Mouse (Mus musculus): ENCODE measurements around the gene Cacnb4.

Cacnb4 gene

GRCm38 (mm10) chr2:52567421-52567820 lies 109.2 kb downstream of the Cacnb4 start:
- no peak for DNase-seq (ENCODE audit: low spot score)

- DNase-seq (ENCODE audit: low spot score): no peak
Measured at GRCm38 (mm10) chr2:52563277-52563676, 113.4 kb downstream of the Cacnb4 start.

- DNase-seq (ENCODE audit: low spot score): no peak
Measured at GRCm38 (mm10) chr2:52562356-52562755, 114.3 kb downstream of the Cacnb4 start.

GRCm38 (mm10) chr2:52561137-52561536 lies 115.5 kb downstream of the Cacnb4 start:
- no peak for DNase-seq (ENCODE audit: low spot score)

- DNase-seq (ENCODE audit: low spot score): no peak
Measured at GRCm38 (mm10) chr2:52560266-52560665, 116.4 kb downstream of the Cacnb4 start.

GRCm38 (mm10) chr2:52558411-52558810 lies 118.2 kb downstream of the Cacnb4 start:
- no peak for DNase-seq (ENCODE audit: low spot score)

GRCm38 (mm10) chr2:52557503-52558275 lies 118.9 kb downstream of the Cacnb4 start:
- no peak for DNase-seq (ENCODE audit: low spot score)

GRCm38 (mm10) chr2:52556961-52557326 lies 119.7 kb downstream of the Cacnb4 start:
- DNase-seq (ENCODE audit: low spot score): no peak

GRCm38 (mm10) chr2:52556298-52556960 lies 120.2 kb downstream of the Cacnb4 start:
- DNase-seq (ENCODE audit: low spot score): no peak

GRCm38 (mm10) chr2:52548401-52548800 lies 128.2 kb downstream of the Cacnb4 start:
- no peak for DNase-seq (ENCODE audit: low spot score)

- DNase-seq (ENCODE audit: low spot score): no peak
Measured at GRCm38 (mm10) chr2:52547331-52547730, 129.3 kb downstream of the Cacnb4 start.

- DNase-seq (ENCODE audit: low spot score): no peak
Measured at GRCm38 (mm10) chr2:52544527-52544926, 132.1 kb downstream of the Cacnb4 start.

GRCm38 (mm10) chr2:52541068-52541467 lies 135.6 kb downstream of the Cacnb4 start:
- no peak for DNase-seq (ENCODE audit: low spot score)

GRCm38 (mm10) chr2:52539318-52539717 lies 137.3 kb downstream of the Cacnb4 start:
- DNase-seq (ENCODE audit: low spot score): no peak

- DNase-seq (ENCODE audit: low spot score): no peak
Measured at GRCm38 (mm10) chr2:52537645-52538044, 139.0 kb downstream of the Cacnb4 start.

- DNase-seq (ENCODE audit: low spot score): no peak
Measured at GRCm38 (mm10) chr2:52537155-52537554, 139.5 kb downstream of the Cacnb4 start.

- DNase-seq (ENCODE audit: low spot score): no peak
Measured at GRCm38 (mm10) chr2:52536511-52536910, 140.1 kb downstream of the Cacnb4 start.

GRCm38 (mm10) chr2:52533696-52534095 lies 142.9 kb downstream of the Cacnb4 start:
- DNase-seq (ENCODE audit: low spot score): no peak

GRCm38 (mm10) chr2:52530521-52530920 lies 146.1 kb downstream of the Cacnb4 start:
- no peak for DNase-seq (ENCODE audit: low spot score)

GRCm38 (mm10) chr2:52529245-52529644 lies 147.4 kb downstream of the Cacnb4 start:
- DNase-seq (ENCODE audit: low spot score): no peak

- DNase-seq (ENCODE audit: low spot score): no peak
Measured at GRCm38 (mm10) chr2:52525876-52526592, 150.6 kb downstream of the Cacnb4 start.

- no peak for DNase-seq (ENCODE audit: low spot score)
Measured at GRCm38 (mm10) chr2:52523056-52523715, 153.4 kb downstream of the Cacnb4 start.

All from urinary bladder, postnatal 10 days (tissue).